Mouse (Mus musculus): ENCODE measurements around the gene AI413582.
A peak's percentile ranks its signal among the peaks of the same experiment; 100 is the strongest.

DNA sequence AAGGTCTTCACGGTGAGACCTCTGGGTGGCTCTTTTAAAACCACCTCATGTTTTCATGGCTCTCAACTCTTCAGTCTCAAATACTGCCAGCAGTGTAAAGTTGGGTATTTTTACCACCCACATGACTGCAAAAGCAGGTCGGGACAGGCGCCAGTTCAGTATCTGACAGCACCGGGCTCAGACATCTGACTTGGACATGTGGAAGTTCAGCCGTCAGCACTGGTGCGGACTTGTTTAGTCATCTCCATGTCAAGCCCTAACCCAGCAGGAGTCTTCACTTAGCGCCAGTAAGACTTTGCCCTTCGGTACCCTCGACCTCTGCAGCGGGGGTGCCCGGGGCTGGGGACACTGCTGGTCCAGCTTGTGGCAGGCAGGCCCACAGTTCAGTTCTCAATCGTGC, 21.7 kb upstream of the AI413582 start:
- TF ChIP-seq CTCF (IDR thresholded peaks at IDR 0.05; ENCODE audit: low read depth) = no peak
- TF ChIP-seq EP300 (IDR thresholded peaks at IDR 0.05; ENCODE audit: low read depth) = peak; percentile 78; the same call in 1 of the 2 replicates

Measured in heart, postnatal 0 days (tissue).